Mouse (Mus musculus): Measurements from ENCODE around the gene Psd4. TPM values are rescaled to one million over a fixed set of nuclear protein-coding genes. Genes with fewer than 3 reads are reported as not detected.

The Psd4 gene
- polyA plus RNA-seq, 1 experiment, result 0.94 TPM

- H3K27me3 ChIP-seq (ENCODE audit: control insufficient read depth, insufficient read depth, low read length), result no peaks in the 10 kb centered on the region
- H3K27ac ChIP-seq (ENCODE audit: control insufficient read depth, insufficient read depth, low read depth, low read length), result no peak overlapping the region
- no peak overlapping the region for H3K4me3 ChIP-seq (ENCODE audit: control insufficient read depth, low read depth, low read length)
- TF ChIP-seq CTCF (IDR thresholded peaks at IDR 0.05; ENCODE audit: control insufficient read depth, insufficient read depth, insufficient replicate concordance, low read depth, low read length) (peak; percentile 57; the same call in 1 of the 2 replicates), POLR2A (IDR thresholded peaks at IDR 0.05; ENCODE audit: control insufficient read depth, low read depth, low read length) (no peak)
- no peaks in the 10 kb centered on the region for H3K36me3 ChIP-seq (ENCODE audit: control insufficient read depth, insufficient read depth, low read length)
- peaks cover 6% of the 10 kb centered on the region for H3K4me1 ChIP-seq (ENCODE audit: control insufficient read depth, insufficient read depth, low read length)
These were observed 38.1 kb downstream of the Psd4 start for GRCm38 (mm10) chr2:24405345-24406012.

GRCm38 (mm10) chr2:24407701-24408485 is 40.5 kb downstream of the Psd4 start:
- no peak overlapping the region for H3K4me3 ChIP-seq (ENCODE audit: control insufficient read depth, low read depth, low read length)
- no peaks in the 10 kb centered on the region for H3K27me3 ChIP-seq (ENCODE audit: control insufficient read depth, insufficient read depth, low read length)
- H3K4me1 ChIP-seq (ENCODE audit: control insufficient read depth, insufficient read depth, low read length), result peaks cover 6% of the 10 kb centered on the region
- TF ChIP-seq CTCF (IDR thresholded peaks at IDR 0.05; ENCODE audit: control insufficient read depth, insufficient read depth, insufficient replicate concordance, low read depth, low read length) (no peak), POLR2A (IDR thresholded peaks at IDR 0.05; ENCODE audit: control insufficient read depth, low read depth, low read length) (no peak)
- no peak overlapping the region for H3K27ac ChIP-seq (ENCODE audit: control insufficient read depth, insufficient read depth, low read depth, low read length)
- no peaks in the 10 kb centered on the region for H3K36me3 ChIP-seq (ENCODE audit: control insufficient read depth, insufficient read depth, low read length)

DNA sequence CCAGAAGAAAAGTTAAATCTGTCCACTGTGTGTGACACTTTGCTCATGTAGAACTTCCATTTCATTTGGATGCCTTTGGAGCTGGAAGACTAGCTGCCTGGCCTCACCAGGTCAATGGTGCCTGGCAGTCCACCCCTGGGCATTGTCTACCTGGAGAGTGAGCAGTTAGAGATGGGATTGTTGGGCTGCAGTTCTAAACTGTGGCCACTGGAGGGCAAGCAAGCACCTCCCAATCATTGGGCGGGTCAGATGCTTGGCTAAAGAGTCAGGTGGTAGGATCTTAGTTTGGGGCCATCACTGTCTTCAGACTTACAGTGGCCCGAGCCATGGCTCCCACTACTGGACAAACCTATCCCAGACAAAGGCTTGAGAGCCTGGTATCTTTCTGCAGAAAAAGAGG is 41.8 kb downstream of the Psd4 start:
- no peak for TF ChIP-seq POLR2A (IDR thresholded peaks at IDR 0.05; ENCODE audit: control insufficient read depth, low read depth, low read length)
- TF ChIP-seq CTCF (IDR thresholded peaks at IDR 0.05; ENCODE audit: control insufficient read depth, insufficient read depth, insufficient replicate concordance, low read depth, low read length), result peak; percentile 92; the same call in 1 of the 2 replicates
- Histone ChIP-seq H3K27ac (ENCODE audit: control insufficient read depth, insufficient read depth, low read depth, low read length) (no peak overlapping the region), H3K27me3 (ENCODE audit: control insufficient read depth, insufficient read depth, low read length) (no peaks in the 10 kb centered on the region), H3K4me1 (ENCODE audit: control insufficient read depth, insufficient read depth, low read length) (peaks cover 6% of the 10 kb centered on the region), H3K4me3 (ENCODE audit: control insufficient read depth, low read depth, low read length) (no peak overlapping the region), H3K36me3 (ENCODE audit: control insufficient read depth, insufficient read depth, low read length) (no peaks in the 10 kb centered on the region)

GRCm38 (mm10) chr2:24413172-24413571 is 45.8 kb downstream of the Psd4 start:
- Histone ChIP-seq H3K27ac (ENCODE audit: control insufficient read depth, insufficient read depth, low read depth, low read length) (no peak overlapping the region), H3K36me3 (ENCODE audit: control insufficient read depth, insufficient read depth, low read length) (no peaks in the 10 kb centered on the region), H3K27me3 (ENCODE audit: control insufficient read depth, insufficient read depth, low read length) (no peaks in the 10 kb centered on the region), H3K4me3 (ENCODE audit: control insufficient read depth, low read depth, low read length) (no peak overlapping the region), H3K4me1 (ENCODE audit: control insufficient read depth, insufficient read depth, low read length) (no peaks in the 10 kb centered on the region)
- TF ChIP-seq POLR2A (IDR thresholded peaks at IDR 0.05; ENCODE audit: control insufficient read depth, low read depth, low read length) (no peak), CTCF (IDR thresholded peaks at IDR 0.05; ENCODE audit: control insufficient read depth, insufficient read depth, insufficient replicate concordance, low read depth, low read length) (no peak)

GRCm38 (mm10) chr2:24413677-24414076 is 46.3 kb downstream of the Psd4 start:
- H3K27me3 ChIP-seq (ENCODE audit: control insufficient read depth, insufficient read depth, low read length), result no peaks in the 10 kb centered on the region
- no peak overlapping the region for H3K4me3 ChIP-seq (ENCODE audit: control insufficient read depth, low read depth, low read length)
- no peaks in the 10 kb centered on the region for H3K36me3 ChIP-seq (ENCODE audit: control insufficient read depth, insufficient read depth, low read length)
- H3K27ac ChIP-seq (ENCODE audit: control insufficient read depth, insufficient read depth, low read depth, low read length), result no peak overlapping the region
- H3K4me1 ChIP-seq (ENCODE audit: control insufficient read depth, insufficient read depth, low read length), result no peaks in the 10 kb centered on the region
- TF ChIP-seq POLR2A (IDR thresholded peaks at IDR 0.05; ENCODE audit: control insufficient read depth, low read depth, low read length), result no peak
- no peak for TF ChIP-seq CTCF (IDR thresholded peaks at IDR 0.05; ENCODE audit: control insufficient read depth, insufficient read depth, insufficient replicate concordance, low read depth, low read length)

DNA sequence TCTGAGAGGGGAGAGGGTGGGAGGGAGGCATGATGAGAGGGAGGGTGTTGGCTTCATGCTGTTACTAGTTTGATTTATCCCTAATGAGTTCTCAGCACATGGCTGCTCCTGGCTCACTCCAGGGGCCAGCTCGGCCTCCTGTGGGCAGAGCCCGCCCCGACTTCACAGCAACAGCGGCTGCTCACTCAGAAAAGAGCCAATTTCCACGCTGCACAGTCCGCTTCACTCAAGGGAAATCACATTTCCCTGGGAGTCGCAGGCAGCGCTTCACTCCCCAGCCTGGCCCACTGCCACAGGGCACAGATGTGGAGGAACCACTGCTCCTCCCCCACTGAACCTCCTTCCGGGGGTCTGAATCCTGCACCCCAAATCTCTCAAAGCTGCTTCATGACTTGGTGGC is 49.3 kb downstream of the Psd4 start:
- H3K27me3 ChIP-seq (ENCODE audit: control insufficient read depth, insufficient read depth, low read length), result no peaks in the 10 kb centered on the region
- no peaks in the 10 kb centered on the region for H3K4me1 ChIP-seq (ENCODE audit: control insufficient read depth, insufficient read depth, low read length)
- H3K27ac ChIP-seq (ENCODE audit: control insufficient read depth, insufficient read depth, low read depth, low read length), result no peak overlapping the region
- no peak overlapping the region for H3K4me3 ChIP-seq (ENCODE audit: control insufficient read depth, low read depth, low read length)
- TF ChIP-seq CTCF (IDR thresholded peaks at IDR 0.05; ENCODE audit: control insufficient read depth, insufficient read depth, insufficient replicate concordance, low read depth, low read length) (no peak), POLR2A (IDR thresholded peaks at IDR 0.05; ENCODE audit: control insufficient read depth, low read depth, low read length) (no peak)
- no peaks in the 10 kb centered on the region for H3K36me3 ChIP-seq (ENCODE audit: control insufficient read depth, insufficient read depth, low read length)

DNA sequence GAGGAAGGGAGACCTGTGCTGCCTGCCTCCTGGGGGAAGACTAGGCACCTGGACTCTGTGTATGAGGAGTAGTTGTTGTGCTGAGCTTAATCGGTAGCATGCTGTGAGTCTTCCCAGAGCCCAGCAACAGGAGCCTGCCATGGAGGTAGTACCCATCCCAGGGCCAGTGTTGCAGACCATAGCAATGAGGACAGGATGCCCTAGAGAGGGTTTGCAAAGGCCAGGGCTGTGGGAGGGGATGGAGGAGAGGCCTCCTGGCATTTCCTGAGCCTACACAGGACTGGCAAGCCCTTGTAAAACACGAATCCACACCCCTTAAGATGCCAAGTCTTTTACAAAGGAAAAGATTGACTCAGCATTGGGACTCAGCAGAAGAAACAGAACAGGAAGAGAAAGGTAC is 49.7 kb downstream of the Psd4 start:
- H3K4me3 ChIP-seq (ENCODE audit: control insufficient read depth, low read depth, low read length), result no peak overlapping the region
- no peak overlapping the region for H3K27ac ChIP-seq (ENCODE audit: control insufficient read depth, insufficient read depth, low read depth, low read length)
- H3K27me3 ChIP-seq (ENCODE audit: control insufficient read depth, insufficient read depth, low read length), result no peaks in the 10 kb centered on the region
- H3K36me3 ChIP-seq (ENCODE audit: control insufficient read depth, insufficient read depth, low read length), result no peaks in the 10 kb centered on the region
- TF ChIP-seq POLR2A (IDR thresholded peaks at IDR 0.05; ENCODE audit: control insufficient read depth, low read depth, low read length) (no peak), CTCF (IDR thresholded peaks at IDR 0.05; ENCODE audit: control insufficient read depth, insufficient read depth, insufficient replicate concordance, low read depth, low read length) (no peak)
- no peaks in the 10 kb centered on the region for H3K4me1 ChIP-seq (ENCODE audit: control insufficient read depth, insufficient read depth, low read length)
